Mouse (Mus musculus): ENCODE measurements around the gene Dram1. TPM values are rescaled to one million over a fixed set of nuclear protein-coding genes. Genes with fewer than 3 reads are reported as not detected.
A peak's percentile ranks its signal among the peaks of the same experiment; 100 is the strongest.

The Dram1 gene
- polyA plus RNA-seq, 1 experiment from 2014 or later, result 0.47 TPM

DNA sequence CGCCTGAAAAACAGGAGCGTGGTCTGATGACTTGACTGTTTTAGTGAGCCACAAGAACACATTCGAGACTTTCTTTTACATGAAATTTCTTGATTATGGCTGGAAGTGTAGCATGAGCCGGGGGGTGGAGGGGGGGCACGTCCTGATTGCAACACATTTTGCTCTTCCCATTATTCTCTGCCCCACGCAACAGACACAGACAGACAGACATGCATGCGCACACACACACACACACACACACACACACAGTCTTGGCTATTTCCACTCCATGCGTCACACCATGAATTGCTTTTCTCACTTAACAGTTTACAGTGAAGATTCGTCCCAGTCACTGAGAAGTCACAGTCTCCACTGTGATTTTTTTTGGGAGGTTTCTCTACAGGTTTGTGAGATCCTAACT lies 38.2 kb downstream of the Dram1 start:
- ATAC-seq (replicated peaks), result no peak
- no peak overlapping the region for H3K9ac ChIP-seq (replicated peaks)
- no peaks in the 10 kb centered on the region for H3K4me1 ChIP-seq
- no peak overlapping the region for H3K4me2 ChIP-seq (replicated peaks)
- no peaks in the 10 kb centered on the region for H3K9me3 ChIP-seq
- no peaks in the 10 kb centered on the region for H3K27me3 ChIP-seq
- H3K27ac ChIP-seq (replicated peaks), result no peak overlapping the region
- no peaks in the 10 kb centered on the region for H3K36me3 ChIP-seq
- H3K4me3 ChIP-seq, result no peak overlapping the region
- 93% methylated on average over 9 of the region's 9 CpGs for WGBS

DNA sequence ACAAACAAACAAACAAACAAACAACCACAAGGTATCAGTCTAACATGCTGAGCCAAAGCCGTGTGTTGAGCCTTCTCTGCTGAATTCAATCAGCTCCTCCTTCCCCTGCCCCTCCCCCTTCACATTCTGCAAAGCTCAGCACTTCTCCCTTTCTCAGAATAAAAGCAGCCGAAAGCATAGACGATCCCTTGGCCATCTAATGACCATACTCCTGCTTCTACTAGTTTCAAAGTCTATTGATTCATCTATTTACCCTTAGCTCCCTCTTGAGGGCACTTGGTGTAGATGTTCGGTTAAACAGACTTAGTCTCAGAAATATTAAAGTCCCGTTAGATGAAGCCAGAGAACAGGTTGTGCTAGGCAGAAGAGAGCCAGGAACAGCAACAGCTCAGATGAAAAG lies 48.2 kb downstream of the Dram1 start:
- Histone ChIP-seq H3K4me2 (replicated peaks) (no peak overlapping the region), H3K4me1 (peaks cover 4% of the 10 kb centered on the region; the same call in 1 of the 2 replicates), H3K9ac (replicated peaks) (no peak overlapping the region), H3K4me3 (no peak overlapping the region), H3K27me3 (no peaks in the 10 kb centered on the region), H3K36me3 (no peaks in the 10 kb centered on the region), H3K27ac (replicated peaks) (no peak overlapping the region), H3K9me3 (no peaks in the 10 kb centered on the region)
- 27% methylated on average over 5 of the region's 5 CpGs for WGBS
- ATAC-seq (replicated peaks), result 0 out of 2 replicates have a peak, but pooled peaks have one; percentile 15

DNA sequence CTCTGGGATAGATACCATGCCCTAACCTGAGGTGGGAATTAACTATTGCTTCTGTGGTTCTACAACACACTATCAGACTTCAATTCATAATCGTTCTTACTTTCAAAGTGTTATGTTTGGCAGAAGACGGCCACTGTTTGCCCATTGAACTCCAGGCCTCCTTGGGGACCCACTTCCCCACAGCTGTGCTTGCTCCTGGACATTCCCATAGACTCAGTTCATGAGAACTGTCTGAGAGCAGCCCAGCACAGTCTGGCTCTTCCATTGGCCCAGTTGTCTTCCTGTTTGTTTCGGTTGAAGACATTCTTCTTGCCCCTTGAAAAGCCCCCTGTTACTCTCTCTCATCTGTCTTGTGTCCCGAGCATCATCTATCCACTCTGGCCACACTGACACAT lies 50.8 kb downstream of the Dram1 start:
- no peaks in the 10 kb centered on the region for H3K27me3 ChIP-seq
- ATAC-seq (replicated peaks), result no peak
- no peak overlapping the region for H3K27ac ChIP-seq (replicated peaks)
- H3K4me3 ChIP-seq, result no peak overlapping the region
- H3K36me3 ChIP-seq, result no peaks in the 10 kb centered on the region
- H3K9me3 ChIP-seq, result no peaks in the 10 kb centered on the region
- peaks cover 4% of the 10 kb centered on the region; the same call in 1 of the 2 replicates for H3K4me1 ChIP-seq
- WGBS, result 76% methylated on average over 4 of the region's 4 CpGs
- no peak overlapping the region for H3K9ac ChIP-seq (replicated peaks)
- H3K4me2 ChIP-seq (replicated peaks), result no peak overlapping the region

- H3K9ac ChIP-seq (replicated peaks), result peak overlapping the region; percentile 35; the same call in 1 of the 2 replicates
- H3K4me1 ChIP-seq, result peaks cover 4% of the 10 kb centered on the region; the same call in 1 of the 2 replicates
- WGBS, result 48% methylated on average over 11 of the region's 11 CpGs
- H3K27me3 ChIP-seq, result no peaks in the 10 kb centered on the region
- H3K9me3 ChIP-seq, result no peaks in the 10 kb centered on the region
- H3K4me2 ChIP-seq (replicated peaks), result peak overlapping the region; percentile 40
- peak; percentile 89 for ATAC-seq (replicated peaks)
- H3K4me3 ChIP-seq, result peak overlapping the region; percentile 14; the same call in 1 of the 2 replicates
- H3K27ac ChIP-seq (replicated peaks), result no peak overlapping the region
- H3K36me3 ChIP-seq, result no peaks in the 10 kb centered on the region
Observed at GRCm38 (mm10) chr10:88327160-88328055, 51.5 kb downstream of the Dram1 start.

GRCm38 (mm10) chr10:88321739-88322138 lies 57.1 kb downstream of the Dram1 start:
- H3K36me3 ChIP-seq, result no peaks in the 10 kb centered on the region
- no peaks in the 10 kb centered on the region for H3K27me3 ChIP-seq
- H3K27ac ChIP-seq (replicated peaks), result no peak overlapping the region
- 0 out of 2 replicates have a peak, but pooled peaks cover 3% of the 10 kb centered on the region for H3K4me1 ChIP-seq
- H3K9ac ChIP-seq (replicated peaks), result no peak overlapping the region
- no peak for ATAC-seq (replicated peaks)
- H3K9me3 ChIP-seq, result no peaks in the 10 kb centered on the region
- H3K4me3 ChIP-seq, result no peak overlapping the region
- H3K4me2 ChIP-seq (replicated peaks), result no peak overlapping the region
- WGBS, result 88% methylated on average over 5 of the region's 5 CpGs

DNA sequence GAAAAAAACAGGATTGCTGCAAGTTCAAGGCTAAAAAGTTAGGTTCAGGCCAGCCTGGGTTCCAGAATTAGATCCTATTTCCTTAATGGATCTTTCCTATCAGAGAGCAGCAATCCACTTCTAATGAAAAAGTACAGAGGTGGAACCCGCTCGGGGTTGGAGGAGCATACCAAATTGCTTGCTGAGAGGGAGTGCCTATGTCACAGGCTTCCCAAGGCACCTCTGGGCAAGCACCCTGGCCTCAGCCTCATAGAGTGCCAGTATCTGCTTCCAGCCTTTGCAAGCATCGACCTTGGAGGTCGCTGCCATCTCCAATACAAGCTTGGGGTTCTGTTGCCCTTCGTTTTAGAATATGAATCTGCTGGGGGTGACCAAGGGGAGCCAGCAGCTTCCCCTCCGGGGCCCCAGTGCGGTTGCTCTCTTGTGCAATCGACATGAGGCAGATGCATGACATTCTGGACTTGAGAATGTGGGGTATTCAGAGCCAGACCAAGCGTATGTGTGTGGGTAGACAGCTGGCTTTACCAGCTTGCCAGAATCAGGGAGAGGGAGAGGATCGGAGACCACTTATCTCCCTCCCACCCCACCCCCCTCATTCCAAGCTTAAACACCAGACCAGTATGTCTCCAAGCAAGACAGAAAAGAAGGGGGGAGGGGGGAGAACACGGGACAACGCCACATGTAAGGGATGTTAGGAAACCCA lies 58.0 kb downstream of the Dram1 start:
- no peaks in the 10 kb centered on the region for H3K27me3 ChIP-seq
- H3K9me3 ChIP-seq, result no peaks in the 10 kb centered on the region
- WGBS, result 70% methylated on average over 12 of the region's 12 CpGs
- no peak overlapping the region for H3K27ac ChIP-seq (replicated peaks)
- no peak overlapping the region for H3K4me2 ChIP-seq (replicated peaks)
- peak; percentile 41; the same call in 1 of the 2 replicates for ATAC-seq (replicated peaks)
- 0 out of 2 replicates have a peak, but pooled peaks cover 3% of the 10 kb centered on the region for H3K4me1 ChIP-seq
- H3K4me3 ChIP-seq, result no peak overlapping the region
- no peaks in the 10 kb centered on the region for H3K36me3 ChIP-seq
- no peak overlapping the region for H3K9ac ChIP-seq (replicated peaks)

DNA sequence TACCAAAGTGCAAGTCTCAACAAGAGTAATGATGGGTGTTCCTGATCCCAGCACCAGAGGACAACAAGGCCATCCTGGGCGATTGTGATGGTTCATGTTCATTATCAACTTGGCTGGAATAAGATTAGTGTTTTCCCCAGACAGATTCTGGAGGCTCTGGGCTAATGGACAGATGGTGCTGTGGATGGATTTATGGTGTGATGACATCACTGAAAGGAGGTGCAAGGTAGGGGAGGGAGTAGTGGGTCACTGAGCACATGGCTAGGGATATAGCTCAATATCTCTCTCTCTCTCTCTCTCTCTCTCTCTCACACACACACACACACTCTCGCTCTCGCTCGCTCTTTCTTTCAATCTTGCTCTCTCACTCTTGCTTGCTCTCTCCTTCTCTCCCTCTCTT lies 60.7 kb downstream of the Dram1 start:
- Histone ChIP-seq H3K27me3 (no peaks in the 10 kb centered on the region), H3K27ac (replicated peaks) (no peak overlapping the region), H3K4me3 (no peak overlapping the region), H3K4me2 (replicated peaks) (no peak overlapping the region), H3K36me3 (no peaks in the 10 kb centered on the region), H3K9me3 (no peaks in the 10 kb centered on the region), H3K9ac (replicated peaks) (no peak overlapping the region), H3K4me1 (0 out of 2 replicates have a peak, but pooled peaks cover 3% of the 10 kb centered on the region)
- 87% methylated on average over 4 of the region's 4 CpGs for WGBS
- no peak for ATAC-seq (replicated peaks)

- H3K9ac ChIP-seq (replicated peaks), result no peak overlapping the region
- 0 out of 2 replicates have a peak, but pooled peaks cover 3% of the 10 kb centered on the region for H3K4me1 ChIP-seq
- no peak overlapping the region for H3K27ac ChIP-seq (replicated peaks)
- no peak overlapping the region for H3K4me3 ChIP-seq
- ATAC-seq (replicated peaks), result no peak
- H3K9me3 ChIP-seq, result no peaks in the 10 kb centered on the region
- H3K36me3 ChIP-seq, result no peaks in the 10 kb centered on the region
- no peak overlapping the region for H3K4me2 ChIP-seq (replicated peaks)
- no peaks in the 10 kb centered on the region for H3K27me3 ChIP-seq
- WGBS, result 94% methylated on average over 5 of the region's 5 CpGs
Observed at GRCm38 (mm10) chr10:88317151-88317550, 61.7 kb downstream of the Dram1 start.

GRCm38 (mm10) chr10:88314841-88315240 lies 64.0 kb downstream of the Dram1 start:
- Histone ChIP-seq H3K9me3 (no peaks in the 10 kb centered on the region), H3K9ac (replicated peaks) (no peak overlapping the region), H3K4me2 (replicated peaks) (no peak overlapping the region), H3K36me3 (no peaks in the 10 kb centered on the region), H3K4me3 (no peak overlapping the region), H3K27ac (replicated peaks) (no peak overlapping the region), H3K4me1 (no peaks in the 10 kb centered on the region), H3K27me3 (no peaks in the 10 kb centered on the region)
- ATAC-seq (replicated peaks), result no peak
- 89% methylated on average over 5 of the region's 5 CpGs for WGBS

GRCm38 (mm10) chr10:88309851-88310250 lies 69.0 kb downstream of the Dram1 start:
- no peaks in the 10 kb centered on the region for H3K4me1 ChIP-seq
- no peaks in the 10 kb centered on the region for H3K27me3 ChIP-seq
- H3K9ac ChIP-seq (replicated peaks), result no peak overlapping the region
- 90% methylated on average over 10 of the region's 10 CpGs for WGBS
- H3K36me3 ChIP-seq, result no peaks in the 10 kb centered on the region
- H3K4me2 ChIP-seq (replicated peaks), result no peak overlapping the region
- no peak overlapping the region for H3K4me3 ChIP-seq
- no peak overlapping the region for H3K27ac ChIP-seq (replicated peaks)
- no peak for ATAC-seq (replicated peaks)
- no peaks in the 10 kb centered on the region for H3K9me3 ChIP-seq

- no peak for ATAC-seq (replicated peaks)
Observed at GRCm38 (mm10) chr10:88306235-88306634, 72.6 kb downstream of the Dram1 start.

DNA sequence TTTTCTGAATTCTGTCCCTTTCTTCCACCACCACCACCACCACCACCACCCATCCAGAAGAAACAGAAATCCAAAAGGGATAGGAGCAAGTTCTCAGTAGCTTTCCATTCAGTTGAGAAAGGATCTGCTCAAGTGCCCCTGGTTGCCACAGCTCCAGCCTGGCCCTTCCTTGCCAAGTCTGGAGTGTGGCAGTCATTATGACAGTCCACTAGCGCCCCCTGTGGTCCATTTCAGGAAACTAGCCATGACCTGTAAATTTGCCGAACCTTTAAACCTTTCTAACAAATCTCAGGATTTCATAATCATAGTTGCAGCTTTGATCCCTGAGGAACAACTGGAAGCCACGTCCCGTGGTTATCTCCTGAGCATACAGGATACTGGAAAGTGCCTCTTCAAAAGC lies 74.6 kb downstream of the Dram1 start:
- Histone ChIP-seq H3K27me3 (no peaks in the 10 kb centered on the region), H3K36me3 (no peaks in the 10 kb centered on the region), H3K9ac (replicated peaks) (no peak overlapping the region), H3K27ac (replicated peaks) (no peak overlapping the region), H3K9me3 (no peaks in the 10 kb centered on the region), H3K4me3 (no peak overlapping the region), H3K4me1 (0 out of 2 replicates have a peak, but pooled peaks cover 5% of the 10 kb centered on the region), H3K4me2 (replicated peaks) (no peak overlapping the region)
- ATAC-seq (replicated peaks), result peak; percentile 63
- 9% methylated on average over 4 of the region's 4 CpGs for WGBS

More at GRCm38 (mm10) chr10:88306235-88306634, 72.6 kb downstream of the Dram1 start:
- 94% methylated on average over 3 of the region's 3 CpGs for WGBS
- Histone ChIP-seq H3K4me2 (replicated peaks) (no peak overlapping the region), H3K4me1 (0 out of 2 replicates have a peak, but pooled peaks cover 5% of the 10 kb centered on the region), H3K36me3 (no peaks in the 10 kb centered on the region), H3K9me3 (no peaks in the 10 kb centered on the region), H3K27ac (replicated peaks) (no peak overlapping the region), H3K4me3 (no peak overlapping the region), H3K27me3 (no peaks in the 10 kb centered on the region), H3K9ac (replicated peaks) (no peak overlapping the region)

Measured in forebrain, embryonic 15.5 days (tissue).